Mouse (Mus musculus) fibroblast of lung, adult 2 months (primary cell): ENCODE results near the gene Anapc10.
A peak's percentile ranks its signal among the peaks of the same experiment; 100 is the strongest.
"Not testable (repeated sequence)": the region's sequence is repeated elsewhere in the genome, so short reads cannot be mapped to it uniquely, and the experiment has no call there.

Source experiments
- DNase-seq: peaks from one replicate; pipeline ENCODE4 v3.0.0-alpha.2; 2011; ENCODE audit warnings: low read depth

Gene Anapc10

GRCm38 (mm10) chr8:79711064-79711961, at the start of gene Anapc10, which contains the start of gene Abce1:
TSS of gene Anapc10 (plus strand) at chr8:79711820.
TSS of gene Abce1 (minus strand) at chr8:79711740.
- peak; percentile 95 for DNase-seq

DNA sequence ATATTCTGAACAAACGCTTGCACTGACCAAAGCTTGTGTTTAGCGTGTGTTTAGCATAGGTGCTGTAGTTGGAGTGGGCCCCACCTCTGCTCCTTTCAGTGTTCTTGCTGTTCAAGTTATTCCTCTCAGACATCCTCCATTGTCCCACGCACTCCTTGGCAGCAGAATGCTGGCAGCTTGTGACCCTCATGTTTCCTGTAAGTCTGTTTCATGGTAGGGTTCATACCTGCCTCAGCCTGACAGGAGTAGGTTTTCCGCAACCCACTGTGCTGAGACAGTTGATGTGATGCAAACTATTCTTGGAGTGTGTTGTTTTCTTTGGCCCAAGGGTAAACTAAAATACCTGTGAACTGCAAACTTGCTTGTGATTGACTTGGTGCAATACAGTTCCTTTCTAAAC, 35.2 kb upstream of the Anapc10 start:
- DNase-seq = no peak

- peak; percentile 8 for DNase-seq
Measured at GRCm38 (mm10) chr8:79679005-79679404, 32.6 kb upstream of the Anapc10 start.

GRCm38 (mm10) chr8:79680083-79680482, 31.5 kb upstream of the Anapc10 start:
- peak; percentile 3 for DNase-seq

- no peak for DNase-seq
Measured at GRCm38 (mm10) chr8:79680555-79680954, 31.1 kb upstream of the Anapc10 start.

DNA sequence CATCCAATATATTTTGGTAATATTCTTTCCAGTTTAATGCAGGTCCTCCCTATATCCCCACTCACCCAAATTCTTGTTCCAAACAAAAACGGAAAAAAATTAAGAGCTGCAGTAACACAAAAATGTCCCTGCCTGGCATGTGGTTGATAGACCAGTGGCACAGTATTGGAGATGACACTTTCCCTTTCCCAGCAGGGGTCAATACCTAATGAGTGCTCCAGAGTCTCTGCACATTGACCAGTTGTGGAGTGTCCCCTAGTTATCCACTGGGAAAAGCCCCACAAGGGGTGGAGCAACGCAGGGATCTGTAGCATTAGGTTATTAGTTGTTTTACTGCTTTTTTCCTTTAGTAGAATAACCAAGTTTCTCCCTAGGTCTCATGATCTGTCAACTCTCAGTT, 30.7 kb upstream of the Anapc10 start:
- DNase-seq = no peak

DNA sequence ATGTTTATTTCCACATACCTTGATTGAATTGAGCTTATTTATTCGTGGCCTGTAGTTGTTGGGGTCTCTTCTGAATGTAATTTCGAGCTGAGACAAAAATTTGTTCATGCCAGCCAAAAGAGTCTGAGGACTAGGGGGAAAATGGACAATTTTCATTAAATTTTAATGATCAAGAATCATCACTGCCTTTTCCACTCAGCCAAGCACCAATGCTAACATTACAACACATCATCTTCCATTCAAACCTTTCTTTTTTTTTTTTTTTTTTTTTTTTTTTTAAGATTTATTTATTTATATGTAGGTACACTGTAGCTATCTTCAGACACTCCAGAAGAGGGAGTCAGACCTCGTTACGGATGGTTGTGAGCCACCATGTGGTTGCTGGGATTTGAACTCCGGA, 25.7 kb upstream of the Anapc10 start:
- not testable (repeated sequence) for DNase-seq

DNA sequence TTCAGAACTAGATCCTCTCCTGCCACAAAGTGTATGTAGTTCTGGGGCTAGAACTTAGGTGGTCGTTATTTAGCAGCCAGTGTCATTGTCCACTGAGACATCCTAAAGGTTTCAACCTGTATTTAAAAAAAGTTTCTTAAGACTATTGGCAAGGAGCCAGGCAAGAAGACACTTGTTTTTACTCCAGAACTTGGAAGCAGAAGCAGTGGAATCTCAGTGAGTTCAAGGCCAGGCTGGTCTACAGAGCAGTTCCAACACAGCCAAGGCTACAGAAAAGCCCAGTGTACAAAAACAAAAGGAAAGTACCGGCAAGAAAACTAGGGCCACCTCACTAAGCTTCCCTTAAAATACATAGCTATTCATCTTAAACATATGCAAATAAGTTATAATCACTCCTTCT, 19.1 kb upstream of the Anapc10 start:
- no peak for DNase-seq

- no peak for DNase-seq
Measured at GRCm38 (mm10) chr8:79706687-79707086, 4.9 kb upstream of the Anapc10 start.

DNA sequence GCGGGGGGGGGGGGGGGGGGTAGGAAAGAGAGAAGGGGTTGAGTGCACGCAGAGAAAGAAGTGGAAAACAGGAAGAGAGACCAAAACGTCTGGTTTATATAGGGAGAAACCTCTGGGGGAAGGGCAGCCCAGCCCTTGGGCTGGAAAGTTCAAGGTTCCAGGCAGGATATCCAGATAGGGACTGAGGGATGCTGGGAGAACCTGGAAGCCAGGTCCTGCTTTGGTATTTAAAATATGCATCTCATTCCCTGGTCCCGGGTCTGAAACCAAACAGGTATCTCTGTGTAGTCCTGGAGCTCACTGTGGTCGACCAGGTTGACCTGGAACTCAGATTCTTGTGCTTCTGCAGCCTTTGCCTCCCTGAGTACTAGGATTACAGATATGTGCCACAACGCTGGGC, 1.1 kb downstream of the Anapc10 start:
- DNase-seq = no peak

GRCm38 (mm10) chr8:79721537-79721936, 9.9 kb downstream of the Anapc10 start:
- no peak for DNase-seq

- DNase-seq = no peak
Measured at GRCm38 (mm10) chr8:79723308-79723707, 11.7 kb downstream of the Anapc10 start.

DNA sequence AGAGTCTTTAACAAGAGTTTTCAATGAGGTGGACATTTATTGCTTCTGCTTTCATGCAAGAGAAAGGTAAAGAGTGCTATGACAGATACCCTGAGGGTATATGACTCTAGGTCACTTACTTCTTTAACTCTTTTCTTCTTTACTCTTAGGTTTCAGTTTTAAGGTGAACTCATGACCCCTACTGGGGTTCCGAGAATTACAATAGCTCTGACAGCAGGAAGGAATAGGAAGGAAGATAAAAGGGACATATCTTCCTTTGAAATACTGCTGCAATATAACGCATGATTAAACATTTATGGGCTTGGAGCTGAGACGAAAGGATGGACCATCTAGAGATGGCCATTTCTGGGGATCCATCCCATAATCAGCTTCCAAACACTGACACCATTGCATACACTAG, 13.0 kb downstream of the Anapc10 start:
- no peak for DNase-seq

GRCm38 (mm10) chr8:79727900-79728299, 16.3 kb downstream of the Anapc10 start:
- no peak for DNase-seq

- peak; percentile 12 for DNase-seq
Measured at GRCm38 (mm10) chr8:79734304-79734703, 22.7 kb downstream of the Anapc10 start.

DNA sequence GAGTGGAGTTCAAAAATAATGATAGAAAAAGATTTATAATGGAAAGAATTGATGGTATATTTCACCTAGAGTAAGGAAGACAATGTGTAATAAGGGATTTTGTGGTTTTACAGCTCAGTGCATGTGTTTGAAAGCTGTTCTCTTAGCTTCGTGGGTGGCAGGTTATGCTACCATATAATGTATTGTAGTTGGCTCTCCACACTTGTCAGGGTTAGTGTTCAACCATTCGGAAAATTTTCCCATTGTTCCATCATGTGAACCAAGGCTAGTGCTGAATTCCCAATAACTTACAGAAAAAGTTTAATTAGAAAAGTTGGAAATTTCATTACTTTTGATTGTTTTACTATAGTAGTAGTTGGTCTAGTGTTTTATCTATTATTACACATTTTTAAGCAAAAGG, 36.6 kb downstream of the Anapc10 start:
- no peak for DNase-seq

DNA sequence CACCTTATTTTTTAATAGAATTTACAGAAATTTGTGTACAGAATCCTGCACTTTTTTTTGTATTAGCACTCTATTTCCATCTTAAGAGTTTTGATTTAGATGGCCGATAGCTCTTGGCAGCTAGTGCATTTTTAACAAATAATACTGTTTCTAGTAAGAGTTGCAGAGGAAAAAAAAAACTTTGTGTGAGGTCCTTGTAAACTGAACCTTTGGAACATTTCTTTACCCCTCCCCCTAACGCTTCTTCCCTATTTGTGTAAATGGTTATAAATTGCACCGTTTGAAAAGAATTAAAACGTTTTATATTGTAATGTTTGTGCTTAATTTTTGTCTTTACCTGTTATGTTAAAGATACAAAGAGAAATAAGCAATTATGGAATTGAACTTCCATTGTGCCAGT, 37.0 kb downstream of the Anapc10 start:
- no peak for DNase-seq

DNA sequence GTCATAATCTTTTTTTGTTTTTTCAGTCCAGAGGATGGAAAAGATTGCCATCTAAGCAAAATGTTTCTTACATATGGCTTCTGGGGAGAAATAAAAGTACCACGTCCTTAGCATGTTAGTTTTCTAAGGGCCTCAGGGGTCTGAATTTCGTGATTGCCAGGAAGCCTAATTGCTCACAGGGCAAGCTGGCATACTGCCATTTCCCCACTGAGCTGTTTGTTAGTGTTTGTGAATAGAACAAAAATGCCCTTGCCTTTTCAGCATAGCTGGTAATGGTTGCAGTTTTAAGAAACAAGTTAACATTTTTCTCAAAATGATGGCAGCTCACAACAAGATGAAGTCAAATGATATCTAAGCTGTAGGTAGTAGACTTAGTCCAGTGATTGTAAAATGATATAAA, 38.7 kb downstream of the Anapc10 start:
- no peak for DNase-seq

DNA sequence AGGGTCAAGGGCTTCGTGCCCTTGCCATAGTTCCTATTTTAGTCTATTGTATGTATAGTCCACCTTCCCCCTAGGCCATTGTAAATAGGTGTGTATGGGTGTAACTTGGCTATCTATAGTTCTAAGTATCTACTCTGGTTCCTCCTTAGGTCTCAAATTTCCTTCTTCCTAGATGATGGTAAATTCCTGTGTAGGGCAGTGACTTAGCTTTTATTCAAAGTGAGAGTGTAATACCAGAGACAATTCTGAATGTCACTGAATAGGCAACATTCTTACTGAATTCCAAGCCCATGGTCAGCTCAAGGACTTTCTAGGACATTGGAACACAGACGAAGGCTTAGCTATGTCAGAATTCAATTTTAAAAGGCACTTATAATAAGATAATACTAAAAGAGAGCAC, 83.3 kb downstream of the Anapc10 start:
- DNase-seq = not testable (repeated sequence)

- DNase-seq = no peak
Measured at GRCm38 (mm10) chr8:79796690-79797089, 85.1 kb downstream of the Anapc10 start.

DNA sequence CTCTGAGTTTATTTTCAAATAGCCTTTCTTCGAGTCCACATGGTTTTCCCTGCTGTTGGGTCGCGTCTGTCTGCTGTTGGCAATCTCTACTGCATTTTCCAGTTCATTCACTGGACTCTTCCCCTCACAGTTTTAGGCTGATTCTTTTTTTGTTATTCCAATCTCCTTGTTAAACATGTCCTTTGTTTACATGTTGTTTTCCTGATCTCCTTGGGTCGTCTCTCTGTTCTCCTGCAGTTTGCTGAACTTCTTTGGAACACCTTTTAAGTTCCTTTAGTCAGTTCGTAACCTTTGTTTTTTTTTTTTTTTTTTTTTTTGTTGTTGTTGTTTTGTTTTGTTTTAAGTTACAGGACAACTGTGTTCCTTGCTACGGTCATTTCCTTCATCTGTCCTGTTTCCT, 92.9 kb downstream of the Anapc10 start:
- DNase-seq = no peak

DNA sequence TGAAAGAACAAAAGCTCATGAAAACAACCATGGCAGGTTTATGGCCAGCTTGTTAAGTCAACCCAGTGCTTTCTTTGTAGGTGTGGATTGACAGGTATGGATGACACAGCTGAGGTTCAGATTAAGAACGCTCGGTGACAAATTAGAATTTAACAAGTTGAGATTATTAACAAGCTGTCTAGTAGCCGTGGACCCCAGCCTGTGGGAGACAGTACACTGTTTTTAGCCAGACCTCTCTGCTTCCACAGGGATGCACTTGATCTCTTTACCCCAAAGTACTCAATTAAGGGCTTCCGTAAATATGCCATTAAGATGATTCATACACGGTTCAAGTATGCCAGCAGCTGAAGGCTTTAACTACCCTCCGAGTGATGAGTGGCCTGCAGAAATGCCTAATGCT, 95.4 kb downstream of the Anapc10 start:
- no peak for DNase-seq

DNA sequence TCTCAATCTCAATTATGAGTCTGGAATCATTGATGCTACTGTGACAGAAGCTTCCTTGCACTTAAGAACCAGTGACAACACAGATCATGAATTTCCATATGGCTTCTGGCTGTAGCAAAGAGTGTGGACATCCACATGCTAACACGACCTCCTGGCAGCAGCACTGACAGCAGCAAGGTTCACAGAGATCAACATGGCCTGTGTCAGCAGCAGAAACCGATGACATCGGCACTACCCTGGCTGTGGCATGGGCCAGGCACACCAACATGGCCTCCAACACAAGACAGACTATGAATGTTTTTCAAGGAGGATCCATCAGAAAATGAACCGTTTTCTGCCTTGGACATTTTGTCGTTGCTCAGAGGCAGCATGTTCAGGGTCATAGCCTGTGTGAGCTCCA, 114.9 kb downstream of the Anapc10 start:
- DNase-seq = no peak
